Mouse (Mus musculus) macrophage (primary cell): ENCODE data around the gene Krtap5-1. TPM values are rescaled to one million over a fixed set of nuclear protein-coding genes. Genes with fewer than 3 reads are reported as not detected.
"Not testable (repeated sequence)": the region's sequence is repeated elsewhere in the genome, so short reads cannot be mapped to it uniquely, and the experiment has no call there.

Experiments
- H3K27ac ChIP-seq: fragments of 350-480 bp; formaldehyde crosslinking; 2 replicates; pipeline ENCODE4 v1.9.0; 2021
- H3K36me3 ChIP-seq: fragments of 350-480 bp; formaldehyde crosslinking; 2 replicates; pipeline ENCODE4 v1.9.0; 2021; ENCODE audit errors: inconsistent target
- H3K4me3 ChIP-seq: fragments of 350-480 bp; formaldehyde crosslinking; 2 replicates; pipeline ENCODE4 v1.9.0; 2021; ENCODE audit errors: inconsistent target
- H3K79me2 ChIP-seq: fragments of 350-480 bp; formaldehyde crosslinking; 2 replicates; pipeline ENCODE4 v1.9.0; 2021; ENCODE audit errors: inconsistent target
- WGBS: methylation state at CpG from one replicate; pipeline ENCODE4 v1.1.7; 2026; ENCODE audit warnings: inconsistent platforms; ENCODE audit not compliant: missing documents; 5-methylcytosine and 5-hydroxymethylcytosine counted together
- polyA plus RNA-seq: library from polyadenylated mRNA; stranded (reverse); fragments of 250-400 nt; gene quantifications from 3 replicates; pipeline ENCODE4 v1.2.4, GENCODE M21; 2018; ENCODE audit warnings: inconsistent platforms
- total RNA-seq, 78 experiments: library from RNA; depleted of rRNA; stranded (reverse); fragments of 250-400 nt; gene quantifications; 1 replicate in 9 of 78; 2 replicates in 24 of 78; 3 replicates in 43 of 78; 4 replicates in 2 of 78; pipeline ENCODE4 v1.2.4; 2018; ENCODE audit warnings: inconsistent platforms in 56 of 78

Krtap5-1 gene
- not detected for total RNA-seq (2018; cell fraction: chromatin; rRNA removed)
- not detected for total RNA-seq (2018; cell fraction: cytosol; rRNA removed)
- not detected for total RNA-seq (2018; cell fraction: nucleus; rRNA removed)
- polyA plus RNA-seq: not detected in 3 replicates

- not testable (repeated sequence) for H3K36me3 ChIP-seq, H3K27ac ChIP-seq, H3K4me3 ChIP-seq, H3K79me2 ChIP-seq
These were observed at the start of gene Krtap5-1 for GRCm38 (mm10) chr7:142297018-142297417. Gene Krtap5-1, minus strand, starts transcription at chr7:142297118.

GRCm38 (mm10) chr7:142342247-142342640 lies 45.3 kb upstream of the Krtap5-1 start:
- Histone ChIP-seq H3K79me2 (no peaks in the 10 kb centered on the region), H3K36me3 (no peaks in the 10 kb centered on the region), H3K4me3 (no peak overlapping the region), H3K27ac (peak overlapping the region; percentile 16)
- WGBS: 3% methylated on average over 3 of the region's 3 CpGs

DNA sequence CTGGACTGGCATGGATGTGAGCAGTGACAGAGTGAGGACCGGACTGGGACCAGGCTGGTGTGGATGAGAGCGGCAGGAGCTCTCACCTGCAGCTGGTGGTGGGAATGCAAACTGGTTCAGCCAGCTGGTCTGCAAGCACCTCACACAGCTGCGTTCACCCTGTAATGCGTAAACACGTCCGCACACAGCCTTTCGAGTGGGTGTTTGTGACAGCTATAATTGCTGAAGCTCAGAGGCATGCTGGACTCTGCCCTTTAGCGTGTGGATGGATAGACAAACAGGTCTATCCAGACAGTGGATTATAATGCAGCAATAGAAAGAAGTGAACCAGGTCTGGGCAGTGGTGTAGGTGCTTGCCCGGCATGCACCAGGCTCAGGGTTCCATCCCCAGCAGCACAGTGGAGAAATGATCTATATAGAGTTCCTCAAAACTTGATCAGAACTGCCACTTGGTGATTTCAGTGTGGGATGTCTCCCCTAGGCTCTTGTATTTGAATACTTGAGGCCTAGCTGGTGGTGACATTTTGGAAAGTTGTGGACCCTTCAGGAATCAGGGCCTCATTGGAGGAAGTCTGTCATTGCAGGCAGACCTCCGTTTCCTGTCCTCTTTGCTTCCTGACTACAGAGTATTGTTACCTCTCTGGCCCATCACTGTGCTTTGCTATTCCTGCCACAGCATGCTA lies 44.8 kb upstream of the Krtap5-1 start:
- H3K79me2 ChIP-seq: no peaks in the 10 kb centered on the region
- no peaks in the 10 kb centered on the region for H3K36me3 ChIP-seq
- peak overlapping the region; percentile 16 for H3K27ac ChIP-seq
- WGBS: 80% methylated on average over 10 of the region's 10 CpGs
- no peak overlapping the region for H3K4me3 ChIP-seq

- Histone ChIP-seq H3K27ac (peak overlapping the region; percentile 10; the same call in 1 of the 2 replicates), H3K79me2 (no peaks in the 10 kb centered on the region), H3K36me3 (no peaks in the 10 kb centered on the region), H3K4me3 (no peak overlapping the region)
- 7% methylated on average over 10 of the region's 10 CpGs for WGBS
These were observed 43.5 kb upstream of the Krtap5-1 start for GRCm38 (mm10) chr7:142340269-142340970.

DNA sequence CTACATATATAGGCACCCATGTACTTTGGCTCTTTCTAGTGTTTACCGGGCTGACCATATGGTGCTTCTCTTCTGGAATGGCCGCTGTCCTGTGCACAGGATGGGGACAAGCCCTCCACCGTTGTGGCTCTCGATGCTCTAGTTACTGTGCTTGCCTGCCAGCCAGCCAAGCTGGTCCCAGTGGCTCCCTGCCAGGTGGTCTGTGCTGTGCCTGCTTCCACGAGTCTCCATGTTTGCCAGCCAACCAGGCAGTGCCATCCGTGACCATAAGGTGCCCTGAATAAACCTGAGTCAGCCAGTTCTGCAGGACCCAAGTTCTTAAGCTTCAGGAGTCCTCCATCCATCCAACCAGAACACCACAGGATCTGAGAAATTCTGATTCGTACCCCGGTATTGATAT lies 38.2 kb upstream of the Krtap5-1 start:
- WGBS: 95% methylated on average over 8 of the region's 8 CpGs
- Histone ChIP-seq H3K79me2 (no peaks in the 10 kb centered on the region), H3K27ac (no peak overlapping the region), H3K36me3 (no peaks in the 10 kb centered on the region), H3K4me3 (no peak overlapping the region)

DNA sequence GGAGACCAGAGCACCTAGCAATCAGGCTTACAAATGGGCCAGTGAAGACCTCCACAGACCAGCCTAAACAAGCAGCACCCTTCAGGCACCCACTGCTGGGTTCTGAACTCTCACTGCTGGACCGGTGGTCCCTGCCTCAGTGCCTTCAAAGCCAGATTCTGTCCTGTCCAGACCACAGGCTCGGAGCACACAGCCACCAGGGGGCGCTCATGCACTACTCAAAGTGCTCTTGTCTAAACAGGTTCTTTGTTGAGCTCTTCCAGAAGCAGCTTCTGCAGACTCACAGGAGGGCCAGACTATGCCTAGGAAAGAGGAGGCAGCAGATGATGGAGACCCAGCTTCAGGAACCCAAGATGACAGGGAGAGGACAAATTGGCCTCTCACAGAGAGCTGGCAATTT lies 37.3 kb upstream of the Krtap5-1 start:
- Histone ChIP-seq H3K36me3 (no peaks in the 10 kb centered on the region), H3K79me2 (no peaks in the 10 kb centered on the region), H3K27ac (no peak overlapping the region), H3K4me3 (no peak overlapping the region)
- WGBS: 3% methylated on average over 3 of the region's 3 CpGs

GRCm38 (mm10) chr7:142332741-142333140 lies 35.8 kb upstream of the Krtap5-1 start:
- WGBS: 100% methylated on average over 1 of the region's 9 CpGs
- H3K27ac ChIP-seq, H3K36me3 ChIP-seq, H3K4me3 ChIP-seq, H3K79me2 ChIP-seq: not testable (repeated sequence)

GRCm38 (mm10) chr7:142331281-142331680 lies 34.4 kb upstream of the Krtap5-1 start:
- no peak overlapping the region for H3K27ac ChIP-seq
- no peaks in the 10 kb centered on the region for H3K36me3 ChIP-seq
- H3K4me3 ChIP-seq: no peak overlapping the region
- H3K79me2 ChIP-seq: no peaks in the 10 kb centered on the region
- WGBS: 94% methylated on average over 4 of the region's 4 CpGs

GRCm38 (mm10) chr7:142330271-142330724 lies 33.4 kb upstream of the Krtap5-1 start:
- WGBS: 90% methylated on average over 9 of the region's 9 CpGs
- Histone ChIP-seq H3K27ac (no peak overlapping the region), H3K4me3 (no peak overlapping the region), H3K36me3 (no peaks in the 10 kb centered on the region), H3K79me2 (no peaks in the 10 kb centered on the region)

DNA sequence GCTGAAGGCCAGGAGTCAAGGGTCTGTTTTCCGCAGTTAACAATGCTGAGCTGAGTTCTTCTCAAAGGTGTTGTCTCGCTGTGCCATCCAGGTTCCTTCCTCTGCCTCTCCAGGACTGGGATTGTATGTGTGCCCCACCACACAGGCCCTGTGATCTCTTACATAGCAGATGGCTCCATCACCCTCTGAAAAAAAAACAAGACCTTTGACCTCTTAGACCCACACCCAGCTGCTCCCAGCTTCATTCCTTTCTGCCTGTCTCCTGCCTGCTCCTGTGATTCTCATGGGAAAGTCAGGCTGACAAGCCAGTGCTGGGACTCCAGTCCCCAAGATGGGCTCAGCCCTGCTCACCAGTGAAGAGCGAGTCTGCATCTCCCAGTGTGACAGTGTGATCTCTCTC lies 31.6 kb upstream of the Krtap5-1 start:
- Histone ChIP-seq H3K36me3 (no peaks in the 10 kb centered on the region), H3K27ac (no peak overlapping the region), H3K4me3 (no peak overlapping the region), H3K79me2 (no peaks in the 10 kb centered on the region)
- 81% methylated on average over 3 of the region's 3 CpGs for whole genome bisulfite sequencing

GRCm38 (mm10) chr7:142326714-142327445 lies 30.0 kb upstream of the Krtap5-1 start:
- no peak overlapping the region for H3K4me3 ChIP-seq
- 90% methylated on average over 9 of the region's 9 CpGs for WGBS
- no peaks in the 10 kb centered on the region for H3K79me2 ChIP-seq
- no peaks in the 10 kb centered on the region for H3K36me3 ChIP-seq
- H3K27ac ChIP-seq: no peak overlapping the region

- Histone ChIP-seq H3K4me3 (no peak overlapping the region), H3K27ac (no peak overlapping the region), H3K36me3 (no peaks in the 10 kb centered on the region), H3K79me2 (no peaks in the 10 kb centered on the region)
- WGBS: 80% methylated on average over 12 of the region's 12 CpGs
These were observed 26.6 kb upstream of the Krtap5-1 start for GRCm38 (mm10) chr7:142323396-142324117.

- no peaks in the 10 kb centered on the region for H3K79me2 ChIP-seq
- no peak overlapping the region for H3K4me3 ChIP-seq
- no peaks in the 10 kb centered on the region for H3K36me3 ChIP-seq
- 100% methylated on average over 6 of the region's 6 CpGs for WGBS
- H3K27ac ChIP-seq: no peak overlapping the region
These were observed 25.7 kb upstream of the Krtap5-1 start for GRCm38 (mm10) chr7:142322641-142323040.

DNA sequence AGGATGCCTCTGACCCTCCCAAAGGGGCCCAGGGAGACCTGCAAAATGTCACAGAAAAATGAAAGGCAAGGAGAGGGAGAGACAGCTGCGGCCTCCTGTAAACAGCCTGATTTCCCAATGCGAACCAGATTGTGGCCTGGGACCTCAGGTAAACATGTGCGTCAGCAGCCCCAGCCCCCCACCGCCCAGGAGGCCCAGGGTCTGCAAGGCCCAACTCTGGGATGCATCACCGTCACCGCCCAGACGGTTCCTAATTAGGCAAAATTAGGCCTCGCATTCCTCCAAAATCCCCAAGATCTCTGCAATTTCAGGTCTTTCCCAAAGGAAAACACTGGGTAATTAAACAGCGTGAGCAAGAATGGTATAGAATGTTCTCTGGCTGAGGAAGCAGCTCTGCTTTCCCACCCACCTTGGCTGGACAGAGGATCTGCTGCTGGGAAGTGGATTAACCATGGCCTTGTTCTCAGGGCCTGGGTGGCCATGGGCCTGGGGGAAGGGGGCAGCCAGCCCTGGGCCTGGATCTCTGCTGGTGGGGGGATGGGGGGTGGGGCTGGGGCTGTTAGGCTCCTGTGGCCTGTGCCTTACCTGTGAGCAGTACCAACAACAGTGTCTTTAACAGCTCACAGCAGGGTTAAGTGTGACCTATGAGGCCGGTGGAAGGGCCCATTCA lies 24.9 kb upstream of the Krtap5-1 start:
- 100% methylated on average over 2 of the region's 10 CpGs for WGBS

More for the DNA sequence above, 24.9 kb upstream of the Krtap5-1 start:
- H3K36me3 ChIP-seq, H3K27ac ChIP-seq, H3K4me3 ChIP-seq, H3K79me2 ChIP-seq: not testable (repeated sequence)
